Mouse (Mus musculus): Measurements from ENCODE around the gene Ngdn. TPM values are rescaled to one million over a fixed set of nuclear protein-coding genes. Genes with fewer than 3 reads are reported as not detected.
"Not testable (repeated sequence)": the region's sequence is repeated elsewhere in the genome, so short reads cannot be mapped to it uniquely, and the experiment has no call there.

Ngdn gene
- 10 to 100 TPM; 26.0 to 27.0 TPM for total RNA-seq (2021)

DNA sequence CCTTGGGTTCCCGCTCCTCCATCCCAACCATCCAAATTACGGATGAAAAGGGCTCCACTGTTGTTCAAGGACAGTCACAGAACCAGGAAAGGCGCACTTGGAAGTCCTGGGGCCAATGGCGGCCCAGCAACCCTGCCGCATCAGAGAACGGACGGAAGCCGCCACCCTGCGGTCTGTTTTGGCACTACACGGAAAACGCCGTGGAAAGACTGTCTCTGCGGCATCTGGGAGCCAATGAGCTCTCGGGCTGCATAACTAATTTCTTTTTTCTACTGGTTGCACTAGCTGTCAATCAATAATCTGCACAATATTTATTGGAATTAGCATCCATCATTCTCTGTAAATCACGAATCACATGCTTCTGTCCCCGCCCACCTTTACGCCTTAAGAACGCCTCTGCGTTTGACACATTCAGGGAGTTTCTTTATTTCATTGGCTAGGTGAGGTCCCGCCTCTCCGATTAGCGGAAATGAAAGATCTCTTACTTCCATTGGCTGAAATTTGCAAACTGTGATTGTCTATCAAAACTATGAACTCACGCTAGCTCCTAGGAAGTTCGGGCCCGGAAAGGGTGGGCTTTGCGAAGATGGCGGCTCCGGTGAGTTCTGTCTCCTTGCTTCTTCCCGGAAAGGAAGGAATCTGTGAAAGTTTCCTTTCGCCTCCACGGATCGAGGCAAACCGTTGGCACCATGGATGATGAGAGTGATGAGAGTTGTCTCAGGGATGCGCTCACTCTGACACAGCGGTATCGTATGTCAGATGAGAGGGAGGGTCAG lies at the start of gene Ngdn:
Ngdn (plus strand) TSS at position 464 of the 776 bp plus-strand sequence.
- peak; percentile 97 for DNase-seq (ENCODE audit: low spot score)
- intact Hi-C loops (cut with DNase I) = loop anchor here (2.0 to 5.0 kb wide), 3 partner anchors 74 to 168 kb away; no protein-coding TSS in a partner anchor

DNA sequence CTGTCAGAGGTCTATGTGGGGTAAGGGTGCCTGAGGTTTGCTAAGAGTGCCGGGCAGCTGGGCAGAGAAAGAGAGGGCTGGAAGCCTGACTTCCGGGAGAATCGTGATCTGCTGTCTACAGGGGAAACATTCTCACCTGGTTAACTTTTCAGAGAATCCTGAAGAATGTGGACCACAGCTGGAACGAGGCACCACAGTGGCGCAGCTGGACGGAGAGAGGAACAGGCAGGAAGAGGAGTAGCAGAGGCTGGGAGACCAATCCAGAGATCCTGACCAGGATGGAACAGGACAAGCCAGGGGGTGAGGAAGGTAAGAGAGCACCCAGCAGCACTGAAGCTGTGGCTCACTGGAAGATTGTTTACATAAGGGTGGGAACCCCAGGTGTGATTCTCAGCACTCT lies 49.6 kb upstream of the Ngdn start:
- intact Hi-C loops (cut with DNase I) = no loop called here

DNA sequence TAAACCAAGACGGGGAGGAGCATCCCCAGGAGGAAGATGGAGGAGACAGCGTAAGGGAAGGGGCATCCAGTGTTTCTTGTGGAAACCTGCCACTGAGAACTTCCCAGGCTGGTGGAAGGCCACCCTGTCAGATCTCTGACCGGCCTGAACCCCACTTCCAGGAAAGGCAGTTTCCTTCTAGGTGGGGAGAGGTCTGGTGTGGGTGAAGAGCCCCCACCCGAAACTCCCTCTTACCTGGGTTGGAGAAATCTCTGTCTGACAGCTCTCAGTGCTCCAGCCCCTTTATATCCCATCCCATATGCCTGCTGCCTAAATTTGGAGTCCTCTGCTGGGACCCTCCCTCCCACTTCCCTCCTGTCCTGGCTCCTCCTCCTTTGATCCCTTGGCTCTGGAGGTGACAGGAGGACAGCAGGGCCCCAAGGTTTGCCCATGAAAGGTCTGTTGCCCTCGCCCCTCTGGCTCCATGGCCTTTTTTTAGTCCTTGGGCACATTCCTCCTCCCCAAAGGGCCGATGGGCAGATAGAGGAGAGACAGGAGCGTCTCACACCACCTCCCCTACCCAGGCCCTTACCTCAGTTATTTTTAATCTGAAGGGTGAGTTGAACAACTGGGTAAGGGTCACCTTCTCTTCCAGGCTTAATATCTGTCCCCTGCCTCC lies 48.8 kb upstream of the Ngdn start, which contains the start of gene Myh6:
Myh6 (minus strand) TSS at position 608 of the 658 bp plus-strand sequence.
- peak; percentile 51 for DNase-seq (ENCODE audit: low spot score)
- intact Hi-C loops (cut with DNase I) = no loop called here

More for the DNA sequence above, 49.6 kb upstream of the Ngdn start:
- no peak for DNase-seq (ENCODE audit: low spot score)

GRCm38 (mm10) chr14:54967874-54968273 lies 47.4 kb upstream of the Ngdn start:
- DNase-seq (ENCODE audit: low spot score) = no peak
- intact Hi-C loops (cut with DNase I) = no loop called here

DNA sequence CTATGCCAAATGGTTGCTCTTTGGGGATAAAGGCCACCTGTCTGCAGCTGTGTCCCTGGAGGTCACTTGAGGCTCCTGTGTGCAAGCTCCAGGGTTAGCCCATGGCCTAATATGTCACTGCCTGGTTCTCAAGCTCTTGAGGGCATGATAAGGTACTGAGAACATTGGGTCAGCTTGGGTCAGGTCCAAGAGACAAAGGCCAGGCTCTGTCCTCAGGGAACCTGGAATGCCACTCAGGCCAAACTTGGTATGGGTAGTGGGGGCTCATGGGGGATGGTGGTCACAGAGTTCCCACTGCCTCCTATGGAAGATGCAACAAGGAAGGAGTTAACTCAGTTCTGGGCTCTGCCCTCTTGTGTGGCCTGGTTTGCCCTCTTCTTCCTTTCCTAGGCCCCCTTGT lies 46.9 kb upstream of the Ngdn start:
- intact Hi-C loops (cut with DNase I) = no loop called here
- DNase-seq (ENCODE audit: low spot score) = peak; percentile 50

GRCm38 (mm10) chr14:54972786-54973185 lies 42.5 kb upstream of the Ngdn start:
- not testable (repeated sequence) for DNase-seq (ENCODE audit: low spot score)
- intact Hi-C loops (cut with DNase I) = loop anchor here (1.0 kb wide), 1 partner anchor 28 kb away; no protein-coding TSS in a partner anchor

- intact Hi-C loops (cut with DNase I) = no loop called here
These were observed 41.0 kb upstream of the Ngdn start for GRCm38 (mm10) chr14:54974068-54974791.

GRCm38 (mm10) chr14:54976633-54977032 lies 38.6 kb upstream of the Ngdn start, which contains the start of gene Gm17428:
Gene Gm17428 (plus strand): TSS chr14:54976933.
- intact Hi-C loops (cut with DNase I) = no loop called here
- no peak for DNase-seq (ENCODE audit: low spot score)

More at GRCm38 (mm10) chr14:54974068-54974791, 41.0 kb upstream of the Ngdn start:
- DNase-seq (ENCODE audit: low spot score) = no peak

DNA sequence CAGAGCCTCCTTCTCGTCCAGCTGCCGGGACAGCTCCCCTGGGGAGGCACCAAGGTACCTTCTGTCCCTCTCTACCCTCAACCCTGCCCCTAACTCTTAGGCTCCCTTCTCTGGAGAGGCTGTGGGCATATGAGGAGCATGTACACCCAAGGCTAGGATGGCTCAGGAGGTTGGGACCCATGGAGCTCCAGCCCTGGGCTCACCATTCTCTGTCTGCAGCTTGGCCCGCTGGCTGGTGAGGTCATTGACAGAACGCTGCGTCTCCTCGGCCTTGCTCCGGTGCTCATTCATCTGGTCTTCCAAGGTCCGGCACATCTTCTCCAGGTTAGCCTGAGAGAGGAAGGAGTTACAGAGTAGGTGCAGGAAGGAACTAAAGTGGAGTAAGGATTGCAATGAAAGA lies 36.6 kb upstream of the Ngdn start:
- DNase-seq (ENCODE audit: low spot score) = no peak
- intact Hi-C loops (cut with DNase I) = no loop called here

GRCm38 (mm10) chr14:54981934-54982333 lies 33.3 kb upstream of the Ngdn start:
- DNase-seq (ENCODE audit: low spot score) = no peak
- intact Hi-C loops (cut with DNase I) = no loop called here

GRCm38 (mm10) chr14:54988350-54988874 lies 26.8 kb upstream of the Ngdn start:
- DNase-seq (ENCODE audit: low spot score); intact Hi-C loops (cut with DNase I): not testable (repeated sequence)

GRCm38 (mm10) chr14:54988882-54989281 lies 26.4 kb upstream of the Ngdn start:
- no peak for DNase-seq (ENCODE audit: low spot score)
- intact Hi-C loops (cut with DNase I) = no loop called here

- intact Hi-C loops (cut with DNase I) = no loop called here
- DNase-seq (ENCODE audit: low spot score) = no peak
These were observed 25.3 kb upstream of the Ngdn start for GRCm38 (mm10) chr14:54989886-54990441.

DNA sequence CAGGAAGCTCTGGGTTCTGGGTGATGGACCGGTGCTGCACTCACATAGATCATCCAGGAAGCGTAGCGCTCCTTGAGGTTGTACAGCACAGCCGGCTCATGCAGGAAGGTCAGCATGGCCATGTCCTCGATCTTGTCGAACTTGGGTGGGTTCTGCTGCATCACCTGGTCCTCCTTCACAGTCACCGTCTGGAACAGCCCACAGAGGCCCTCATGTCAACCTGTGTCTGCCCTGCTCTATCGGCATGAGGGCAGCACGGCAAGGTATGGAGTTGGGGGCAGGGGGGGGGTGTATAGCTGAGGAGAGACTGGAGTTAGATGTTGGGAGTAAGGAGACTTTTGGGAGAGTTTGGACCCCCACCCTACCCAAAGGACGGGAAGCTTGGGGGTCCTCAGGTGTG lies 23.1 kb upstream of the Ngdn start:
- intact Hi-C loops (cut with DNase I) = no loop called here

DNA sequence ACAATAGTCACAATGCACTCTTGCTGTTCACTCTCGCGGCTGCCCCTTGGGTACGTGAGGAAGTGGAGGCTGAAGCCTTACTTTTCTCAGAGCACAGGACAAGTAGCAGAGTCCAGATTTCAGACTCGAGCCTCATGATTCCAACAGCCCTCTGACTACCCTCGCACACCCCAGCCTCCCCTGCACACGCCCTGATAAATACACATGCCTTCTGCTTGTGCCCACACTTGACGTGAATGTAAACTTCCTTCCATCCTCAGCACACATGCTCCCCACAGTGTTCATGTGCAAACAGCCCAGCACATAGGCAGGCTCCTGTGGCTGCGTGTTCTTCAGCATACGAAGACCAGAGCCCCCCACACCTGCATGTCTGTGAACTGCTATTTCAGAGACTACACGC lies 21.6 kb upstream of the Ngdn start:
- intact Hi-C loops (cut with DNase I) = no loop called here
- DNase-seq (ENCODE audit: low spot score) = no peak

More for the DNA sequence above, 23.1 kb upstream of the Ngdn start:
- DNase-seq (ENCODE audit: low spot score) = no peak

- intact Hi-C loops (cut with DNase I) = no loop called here
- no peak for DNase-seq (ENCODE audit: low spot score)
These were observed 21.0 kb upstream of the Ngdn start, which contains the start of gene Myh7 for GRCm38 (mm10) chr14:54994136-54994868. Gene Myh7 (minus strand): TSS chr14:54994626.

- DNase-seq (ENCODE audit: low spot score) = no peak
- intact Hi-C loops (cut with DNase I) = no loop called here
These were observed 20.4 kb upstream of the Ngdn start for GRCm38 (mm10) chr14:54994869-54995186.

GRCm38 (mm10) chr14:54995457-54996138 lies 19.7 kb upstream of the Ngdn start:
- intact Hi-C loops (cut with DNase I) = no loop called here
- no peak for DNase-seq (ENCODE audit: low spot score)

DNA sequence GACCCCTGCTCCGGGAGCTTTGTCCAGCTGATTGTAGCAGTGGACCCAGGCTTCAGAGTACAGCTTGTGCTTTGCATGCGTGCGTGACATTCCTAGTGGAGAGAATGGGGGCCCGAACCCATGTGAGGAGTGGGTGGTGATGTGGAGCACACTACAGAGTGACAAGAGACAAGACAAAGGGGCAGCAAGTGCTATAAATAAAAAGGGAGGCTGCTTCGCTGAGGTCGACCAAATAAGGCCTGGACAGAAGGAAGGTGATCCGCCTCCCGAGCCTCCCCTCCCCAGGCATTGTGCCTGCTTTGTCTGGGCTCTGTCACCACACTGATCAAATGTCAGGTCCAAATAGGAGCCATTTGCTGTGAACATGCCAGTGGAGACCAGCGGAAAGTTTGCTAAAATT lies 18.5 kb upstream of the Ngdn start:
- no peak for DNase-seq (ENCODE audit: low spot score)
- intact Hi-C loops (cut with DNase I) = no loop called here

Measured in heart, postnatal 25 days (tissue).